Mouse (Mus musculus) small intestine, adult 2 months (tissue): ENCODE measurements around the gene Slc35a3.

Experiments
- CTCF ChIP-seq: fragments of 200-500 bp; IDR thresholded peaks from 2 replicates; pipeline ENCODE4 v1.5.1; 2012; ENCODE audit warnings: low read depth, mild to moderate bottlenecking, control low read depth, inconsistent platforms, low read length, moderate library complexity, mixed read lengths; ENCODE audit not compliant: insufficient replicate concordance, insufficient read length; ENCODE audit errors: extremely low read depth
- POLR2A ChIP-seq: fragments of 200-500 bp; IDR thresholded peaks from 2 replicates; pipeline ENCODE4 v1.6.1; 2012; ENCODE audit warnings: low read depth, mild to moderate bottlenecking, control low read depth, inconsistent platforms, low read length, moderate library complexity

DNA sequence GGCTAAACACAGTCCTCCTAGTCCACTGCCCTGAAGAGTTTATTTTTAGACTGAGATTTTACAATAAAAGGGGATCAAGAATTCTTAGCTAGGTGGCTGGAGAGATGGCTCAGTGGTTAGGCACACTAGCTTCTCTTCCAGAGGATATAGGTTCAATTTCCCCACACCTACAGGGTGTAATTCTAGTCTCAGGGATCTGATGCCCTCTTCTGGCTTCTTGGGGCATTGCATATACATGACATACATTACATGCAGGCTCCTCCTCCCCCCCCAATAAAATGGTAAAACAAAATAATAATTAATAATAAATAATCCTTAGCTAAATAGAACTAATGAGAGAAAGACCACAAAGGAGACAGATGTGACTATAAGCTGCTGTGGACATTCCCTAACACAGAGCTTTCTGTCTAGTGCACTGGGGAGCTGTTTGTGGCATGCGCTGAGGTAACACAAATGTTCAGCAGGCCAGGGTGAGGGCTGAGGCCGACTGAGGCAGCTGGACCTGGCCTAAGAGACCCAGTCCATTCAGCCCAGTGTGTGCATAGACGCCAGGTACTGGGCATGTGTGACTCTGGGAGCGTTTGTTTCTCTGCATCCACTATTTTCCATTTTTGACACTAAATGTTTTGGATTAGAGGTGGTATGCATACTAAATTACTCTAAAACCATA, 38.7 kb upstream of the Slc35a3 start:
- no peak for TF ChIP-seq CTCF
- TF ChIP-seq POLR2A, result no peak
